Mouse (Mus musculus): Measurements from ENCODE around the gene Rnf41. TPM values are rescaled to one million over a fixed set of nuclear protein-coding genes. Genes with fewer than 3 reads are reported as not detected.
A peak's percentile ranks its signal among the peaks of the same experiment; 100 is the strongest.

The Rnf41 gene
- total RNA-seq (2021) = 38.4 and 40.2 TPM in 2 replicates
- long read RNA-seq, experiment 1, transcript Rnf41-201 (7 exons, 3,144 nt) = major isoform, 8 of 24 reads
- long read RNA-seq, experiment 1, partial matches to known transcripts = 1 of 24 reads
- long read RNA-seq, experiment 1, other reads (novel, unspliced or antisense) = 14 of 24 reads
- long read RNA-seq, experiment 2, partial matches to known transcripts = 6 of 13 reads
- long read RNA-seq, experiment 2, other reads (novel, unspliced or antisense) = 2 of 13 reads

- DNase-seq = peak; percentile 98
Measured at GRCm38 (mm10) chr10:128411211-128412054, at the start of gene Rnf41, which contains the start of gene Nabp2. Rnf41 (plus strand) TSS chr10:128411657. Nabp2 (minus strand) TSS chr10:128411492.

- peak; percentile 50 for DNase-seq
Measured at GRCm38 (mm10) chr10:128361836-128362235, 49.6 kb upstream of the Rnf41 start.

- DNase-seq = peak; percentile 58
Measured at GRCm38 (mm10) chr10:128362568-128362967, 48.9 kb upstream of the Rnf41 start.

- DNase-seq = no peak
Measured at GRCm38 (mm10) chr10:128367899-128368401, 43.5 kb upstream of the Rnf41 start.

- peak; percentile 95 for DNase-seq
Measured at GRCm38 (mm10) chr10:128368402-128369217, 42.8 kb upstream of the Rnf41 start, which contains the start of gene Coq10a. Coq10a (minus strand) TSS chr10:128368997.

GRCm38 (mm10) chr10:128369218-128369543, 42.3 kb upstream of the Rnf41 start:
- DNase-seq = no peak

- DNase-seq = no peak
Measured at GRCm38 (mm10) chr10:128369599-128369998, 41.9 kb upstream of the Rnf41 start.

GRCm38 (mm10) chr10:128370021-128370420, 41.4 kb upstream of the Rnf41 start:
- DNase-seq = no peak

- DNase-seq = no peak
Measured at GRCm38 (mm10) chr10:128370601-128371000, 40.9 kb upstream of the Rnf41 start.

GRCm38 (mm10) chr10:128372142-128372541, 39.3 kb upstream of the Rnf41 start:
- DNase-seq = no peak

GRCm38 (mm10) chr10:128372989-128373748, 38.3 kb upstream of the Rnf41 start:
- no peak for DNase-seq

- no peak for DNase-seq
Measured at GRCm38 (mm10) chr10:128374393-128374792, 37.1 kb upstream of the Rnf41 start.

GRCm38 (mm10) chr10:128376099-128376454, 35.4 kb upstream of the Rnf41 start:
- no peak for DNase-seq

- peak; percentile 94 for DNase-seq
Measured at GRCm38 (mm10) chr10:128376455-128377211, 34.8 kb upstream of the Rnf41 start, which contains the start of gene Ankrd52. Ankrd52 (plus strand) TSS chr10:128377115.

- DNase-seq = no peak
Measured at GRCm38 (mm10) chr10:128377222-128377939, 34.1 kb upstream of the Rnf41 start.

- DNase-seq = no peak
Measured at GRCm38 (mm10) chr10:128377940-128378448, 33.5 kb upstream of the Rnf41 start.

- no peak for DNase-seq
Measured at GRCm38 (mm10) chr10:128378462-128378861, 33.0 kb upstream of the Rnf41 start.

- DNase-seq = no peak
Measured at GRCm38 (mm10) chr10:128379260-128379659, 32.2 kb upstream of the Rnf41 start.

- DNase-seq = peak; percentile 69
Measured at GRCm38 (mm10) chr10:128380565-128380964, 30.9 kb upstream of the Rnf41 start.

GRCm38 (mm10) chr10:128382482-128382881, 29.0 kb upstream of the Rnf41 start:
- DNase-seq = no peak

All from adrenal gland, postnatal 14 days (tissue).